Mouse (Mus musculus) naive thymus-derived CD4-positive, alpha-beta T cell, adult 2 months (primary cell): ENCODE data around the gene Mum1.
"Not testable (repeated sequence)": the region's sequence is repeated elsewhere in the genome, so short reads cannot be mapped to it uniquely, and the experiment has no call there.

Source experiments
- DNase-seq: peaks from one replicate; pipeline ENCODE4 v3.0.0-alpha.2; 2011; ENCODE audit warnings: low read depth

Gene Mum1

GRCm38 (mm10) chr10:80208248-80208647 is 18.0 kb upstream of the Mum1 start:
- DNase-seq = no peak

GRCm38 (mm10) chr10:80208841-80209371 is 17.3 kb upstream of the Mum1 start:
- DNase-seq = no peak

DNA sequence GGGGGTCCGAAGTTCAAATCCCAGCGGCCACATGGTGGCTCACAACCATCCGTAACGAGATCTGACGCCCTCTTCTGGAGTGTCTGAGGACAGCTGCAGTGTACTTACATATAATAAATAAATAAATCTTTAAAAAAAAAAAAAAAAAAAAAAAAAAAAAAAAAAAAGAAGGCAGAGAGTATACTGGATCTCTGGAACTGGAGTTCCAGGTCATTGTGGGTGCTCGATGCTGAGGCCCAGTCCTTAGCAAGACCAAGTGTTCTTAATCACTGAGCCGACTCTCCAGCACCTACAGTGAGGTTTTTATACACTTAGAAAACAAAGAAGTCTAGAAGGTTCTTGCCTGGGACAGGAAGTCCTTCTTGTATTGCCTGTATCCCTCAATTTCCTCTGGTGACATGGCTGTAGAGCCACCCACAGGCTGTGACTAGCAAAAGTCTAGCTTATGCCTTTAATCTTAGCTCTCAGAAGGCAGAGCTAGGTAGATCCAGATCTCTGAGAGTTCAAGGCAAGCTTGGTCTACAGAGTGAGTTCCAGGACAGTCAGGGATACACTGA is 14.6 kb upstream of the Mum1 start:
- DNase-seq = peak; percentile 76

GRCm38 (mm10) chr10:80215048-80215772 is 11.0 kb upstream of the Mum1 start:
- DNase-seq = no peak

DNA sequence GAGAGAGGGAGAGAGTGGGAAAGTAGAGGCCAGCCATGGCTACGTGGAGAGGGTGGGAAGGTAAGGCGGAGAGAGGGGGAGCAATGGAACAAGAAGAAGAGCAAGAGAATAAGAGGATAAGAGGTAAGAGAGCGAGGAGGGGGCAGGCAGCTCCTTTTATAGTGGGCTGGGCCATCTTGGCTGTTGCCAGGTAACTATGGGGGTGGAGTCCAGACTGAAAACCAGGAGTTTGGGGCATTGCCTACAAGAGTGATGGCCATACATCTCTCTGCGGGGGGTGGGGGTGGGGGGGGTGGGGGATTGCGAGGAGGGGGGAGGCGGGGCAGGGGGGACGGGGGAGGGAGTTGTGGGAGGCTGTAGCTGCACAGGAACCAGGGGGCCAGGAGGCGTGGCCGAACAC is 5.6 kb upstream of the Mum1 start:
- DNase-seq = no peak

DNA sequence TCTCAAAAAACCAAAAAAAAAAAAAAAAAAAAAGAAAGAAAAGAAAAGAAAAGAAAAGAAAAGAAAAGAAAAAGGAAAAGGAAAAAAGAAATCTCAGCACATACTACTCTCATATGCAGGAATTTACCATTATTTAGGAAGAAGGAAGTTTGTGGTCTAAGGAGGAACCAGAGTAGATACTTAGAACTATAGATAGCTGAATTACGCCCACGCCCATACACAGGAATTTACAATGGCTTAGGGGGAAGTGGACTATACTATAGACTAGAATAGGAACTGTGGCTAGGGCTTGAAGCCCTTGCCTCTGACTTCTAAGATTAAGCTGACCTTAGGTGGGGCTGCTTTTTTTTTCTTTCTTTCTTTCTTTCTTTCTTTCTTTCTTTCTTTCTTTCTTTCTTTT is 3.1 kb upstream of the Mum1 start:
- not testable (repeated sequence) for DNase-seq

DNA sequence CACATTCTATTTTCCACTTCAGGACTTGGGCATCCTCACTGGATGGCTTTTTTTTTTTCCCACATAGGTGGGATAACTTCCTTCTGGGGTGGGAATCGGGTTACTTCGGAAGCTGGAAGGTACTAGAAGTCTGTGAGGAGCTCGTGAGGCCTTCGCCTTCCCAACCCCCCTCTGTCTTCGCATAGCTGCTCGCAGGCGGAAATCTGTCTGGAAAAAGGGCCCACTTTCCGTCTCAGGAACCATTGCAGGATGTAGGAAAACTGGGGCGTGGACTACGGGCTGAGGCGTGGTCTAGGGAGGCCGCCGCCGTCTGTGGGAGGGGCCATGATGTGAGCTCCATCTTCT is 191 bp upstream of the Mum1 start:
- no peak for DNase-seq

GRCm38 (mm10) chr10:80227166-80227539 is 919 bp downstream of the Mum1 start:
- no peak for DNase-seq

DNA sequence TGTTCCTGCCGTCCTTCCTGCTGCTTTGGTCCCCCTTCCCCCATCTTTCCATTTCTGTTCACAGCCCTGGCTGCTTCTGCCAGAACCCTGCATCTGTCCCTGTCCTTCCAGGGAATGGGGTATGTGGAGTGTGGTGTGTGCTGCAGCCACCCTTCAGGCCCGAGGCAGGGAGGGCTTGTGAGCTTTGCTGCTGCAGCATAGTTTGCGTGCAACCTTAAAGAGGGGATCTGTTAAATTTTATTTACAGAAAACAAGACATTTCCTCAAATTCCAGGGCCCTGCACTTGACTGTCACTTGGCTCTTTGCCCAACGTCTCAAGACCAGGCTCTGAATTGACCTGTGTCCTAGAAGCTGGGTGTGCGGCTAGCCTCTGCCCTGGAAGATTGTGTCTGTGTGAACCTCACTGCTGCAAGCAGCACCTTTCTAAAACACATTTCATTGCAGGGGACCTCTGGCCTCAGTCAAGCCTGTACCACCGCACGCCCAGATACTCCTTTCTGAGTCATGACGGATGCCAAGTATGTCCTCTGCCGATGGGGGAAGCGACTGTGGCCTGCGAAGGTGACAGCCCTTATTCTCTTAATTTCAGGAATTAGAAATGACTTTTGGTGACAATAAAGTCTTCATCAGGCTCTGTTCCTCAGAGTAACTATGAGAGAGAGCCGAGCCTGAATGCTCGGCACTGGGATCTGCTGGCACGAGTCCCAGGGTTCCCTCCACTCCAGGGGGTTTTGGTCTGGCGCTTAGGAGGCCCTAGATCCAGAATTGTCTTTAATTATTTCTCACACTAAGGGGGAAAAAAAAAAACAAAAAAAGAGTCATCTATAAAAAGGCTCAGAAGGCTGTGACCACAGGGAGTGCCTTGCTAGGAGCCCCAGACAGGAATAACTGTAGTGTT is 1.9 kb downstream of the Mum1 start:
- no peak for DNase-seq

DNA sequence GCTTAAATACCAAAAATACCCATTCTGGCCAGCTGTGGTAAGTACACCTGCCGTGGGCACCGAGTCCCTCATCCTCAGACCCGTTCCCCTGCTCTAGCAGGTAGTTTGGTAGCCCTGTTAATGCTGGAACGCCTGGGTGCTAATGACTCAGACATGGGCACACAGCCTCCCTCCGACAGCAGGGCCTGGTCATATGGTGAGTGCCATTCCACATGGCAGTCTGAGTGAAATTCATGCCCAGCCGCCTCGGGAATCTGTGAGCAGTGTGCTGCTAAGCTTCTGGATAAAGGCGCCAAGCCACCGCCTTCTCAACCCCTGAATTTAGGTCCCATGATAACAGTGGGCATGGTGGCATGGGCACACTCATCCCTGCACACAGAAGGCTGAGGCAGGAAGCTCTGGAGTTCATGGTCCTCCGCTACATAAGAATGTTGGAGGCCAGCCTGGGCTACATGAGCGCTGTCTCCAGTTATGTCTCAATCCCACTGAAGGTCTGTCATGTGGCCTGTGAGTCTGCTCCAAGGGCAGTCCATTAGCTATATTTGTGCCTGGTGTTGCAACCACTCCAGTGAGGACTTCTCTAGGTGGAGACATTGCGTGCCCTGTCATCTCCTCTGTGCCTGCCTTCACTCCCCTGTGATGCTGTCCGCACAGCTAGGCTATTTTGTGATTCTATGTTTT is 10.1 kb downstream of the Mum1 start:
- DNase-seq = no peak

DNA sequence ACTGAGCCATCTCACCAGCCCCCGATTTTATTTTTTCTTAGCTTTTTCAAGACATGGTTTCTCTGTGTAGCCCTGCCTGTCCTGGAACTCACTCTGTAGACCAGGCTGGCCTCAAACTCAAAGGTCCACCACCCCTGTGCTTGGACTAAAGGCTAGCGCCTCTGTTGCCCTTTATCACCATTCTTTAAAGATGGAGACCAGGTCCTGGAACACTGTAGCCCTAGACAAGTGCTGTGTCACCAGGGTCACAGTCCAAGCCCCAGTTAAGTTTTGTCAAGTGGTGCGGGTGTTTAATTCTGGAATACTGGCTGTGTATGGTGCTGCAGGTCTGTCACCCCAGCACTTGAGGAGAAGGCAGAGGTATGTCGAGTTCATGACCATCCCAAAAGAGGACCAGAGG is 10.8 kb downstream of the Mum1 start:
- no peak for DNase-seq

GRCm38 (mm10) chr10:80238306-80238705 is 12.1 kb downstream of the Mum1 start:
- no peak for DNase-seq

DNA sequence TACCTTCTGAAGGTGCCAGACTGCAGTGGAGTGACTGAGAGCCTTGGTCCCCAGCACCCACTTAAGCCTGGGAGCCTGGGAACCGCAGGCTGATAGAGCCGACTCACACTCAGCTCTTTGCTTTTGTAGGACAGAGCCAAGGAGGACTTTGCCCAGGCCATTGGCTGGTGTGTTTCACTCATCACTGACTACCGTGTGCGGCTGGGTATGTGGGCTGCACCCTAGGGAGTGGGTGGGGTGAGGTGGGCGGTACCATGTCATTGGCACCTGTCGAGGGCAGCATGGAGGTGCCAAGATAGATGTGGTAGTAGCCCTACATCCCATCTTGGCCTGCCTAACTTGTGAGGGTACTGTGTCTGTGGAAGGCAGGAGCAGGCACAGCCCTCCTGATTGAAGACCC is 13.6 kb downstream of the Mum1 start:
- no peak for DNase-seq

DNA sequence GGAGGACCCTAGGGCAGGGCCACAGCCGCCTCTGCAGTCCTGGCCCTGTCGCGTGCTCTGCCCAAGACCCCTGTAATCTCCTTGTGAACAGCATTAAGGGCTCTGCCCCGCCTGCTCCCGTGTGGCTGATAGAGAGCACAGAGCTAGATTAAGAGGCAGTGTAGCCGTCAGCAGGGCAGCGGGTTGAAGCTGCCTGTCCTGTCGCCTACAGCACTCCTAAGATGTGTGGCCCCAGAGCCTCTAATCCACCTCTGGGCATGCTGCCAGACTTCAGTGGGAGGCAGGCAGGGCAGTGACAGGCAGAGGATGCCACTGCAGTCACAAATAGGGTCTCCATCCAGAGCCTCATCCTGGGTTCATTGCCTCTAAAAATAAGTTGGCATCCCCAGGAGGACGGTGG is 15.9 kb downstream of the Mum1 start:
- no peak for DNase-seq

- no peak for DNase-seq
These were observed 16.4 kb downstream of the Mum1 start for GRCm38 (mm10) chr10:80242607-80243006.

DNA sequence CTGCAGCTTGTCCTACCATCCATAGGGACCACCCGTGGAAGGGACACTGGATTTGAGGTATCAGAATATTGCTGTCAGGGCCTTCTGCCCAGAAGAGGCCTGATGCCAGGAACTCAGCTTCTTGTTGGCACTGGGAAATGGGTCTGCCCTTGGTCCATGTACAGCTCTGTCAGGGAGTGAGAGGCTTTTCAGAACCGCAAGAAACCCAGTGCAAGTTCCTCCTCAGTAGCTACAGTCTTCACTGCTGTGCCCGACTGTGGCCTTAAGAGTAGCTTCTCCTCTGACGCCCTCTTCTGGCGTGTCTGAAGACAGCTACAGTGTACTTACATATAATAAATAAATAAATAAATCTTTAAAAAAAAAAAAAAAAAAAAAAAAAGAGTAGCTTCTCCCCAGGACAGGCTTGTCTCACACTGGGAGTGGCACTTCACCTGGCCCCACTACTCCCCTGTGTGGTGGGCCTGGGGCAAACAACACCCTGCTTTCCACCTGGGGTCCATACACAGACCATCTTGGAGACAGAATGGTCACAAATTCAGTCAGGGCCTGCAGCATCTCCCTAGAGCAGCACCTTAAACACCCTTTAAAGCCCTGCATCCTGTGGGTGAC is 18.7 kb downstream of the Mum1 start:
- DNase-seq = peak; percentile 77

DNA sequence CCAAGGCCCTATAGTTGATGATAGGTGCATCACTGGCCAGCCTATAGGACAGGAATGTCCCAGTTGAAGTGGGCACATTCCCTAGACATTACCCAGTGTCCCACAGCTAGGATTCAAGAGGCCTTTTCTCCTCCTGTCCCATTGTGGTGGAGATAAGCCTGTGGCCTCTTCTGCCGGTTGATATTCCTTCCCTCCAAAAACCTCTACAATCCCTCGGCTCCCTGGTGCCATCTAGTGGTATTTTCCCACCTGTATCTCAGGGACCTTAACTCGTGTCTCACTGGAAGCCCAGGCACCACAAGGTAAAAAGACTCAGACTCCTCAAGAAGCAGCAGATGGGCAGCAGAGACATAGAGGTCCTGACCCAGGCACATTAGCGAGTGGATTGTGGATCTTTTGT is 19.4 kb downstream of the Mum1 start:
- peak; percentile 90 for DNase-seq

- DNase-seq = peak; percentile 29
These were observed 21.6 kb downstream of the Mum1 start for GRCm38 (mm10) chr10:80247849-80248248.

DNA sequence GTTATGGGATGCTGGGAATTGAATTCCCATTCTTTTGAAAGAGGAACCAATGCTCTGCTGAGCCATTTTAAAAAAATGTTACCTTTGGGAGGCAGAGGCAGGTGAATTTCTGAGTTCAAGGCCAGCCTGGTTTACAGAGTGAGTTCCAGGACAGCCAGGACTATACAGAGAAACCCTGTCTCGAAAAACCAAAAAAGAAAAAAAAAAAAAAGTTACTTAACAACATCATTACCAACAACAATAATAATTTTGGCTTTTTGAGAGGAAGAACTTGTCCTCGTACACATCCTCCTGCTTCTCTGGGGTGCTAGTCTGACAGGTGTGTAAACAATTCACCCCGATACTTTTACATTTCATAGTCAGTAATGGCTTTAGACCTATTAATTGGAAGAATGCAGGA is 22.2 kb downstream of the Mum1 start:
- not testable (repeated sequence) for DNase-seq

- DNase-seq = peak; percentile 99
These were observed 22.9 kb downstream of the Mum1 start, which contains the start of gene Ndufs7 for GRCm38 (mm10) chr10:80248971-80249640. TSS of gene Ndufs7 (plus strand) at chr10:80249121.

DNA sequence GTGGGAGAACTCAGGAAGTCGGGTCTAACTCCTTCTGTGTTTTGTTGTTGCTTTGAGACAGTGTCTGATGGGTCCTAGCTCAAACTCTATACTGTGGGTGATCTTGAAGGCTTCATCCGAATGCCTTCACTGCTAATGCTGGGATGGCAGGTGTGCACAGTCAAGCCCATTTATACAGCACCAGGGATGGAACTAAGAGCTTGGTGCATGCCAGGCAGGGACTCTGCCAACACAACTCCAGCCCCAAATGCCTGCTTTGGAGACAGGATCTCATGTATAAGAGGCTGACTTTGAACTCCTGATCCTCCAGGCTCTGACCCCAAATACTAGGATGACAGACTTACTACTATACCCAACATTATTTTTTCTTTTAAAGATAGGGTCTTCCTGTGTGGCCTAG is 23.8 kb downstream of the Mum1 start:
- DNase-seq = no peak
